Mouse (Mus musculus) spleen, adult 2 months (tissue): ENCODE data around the gene Ociad2.

Source experiments
- CTCF ChIP-seq: fragments of 200-500 bp; IDR thresholded peaks from 2 replicates; pipeline ENCODE4 v1.5.1; 2011; ENCODE audit warnings: mild to moderate bottlenecking, inconsistent platforms; ENCODE audit not compliant: insufficient read depth, insufficient read length, insufficient replicate concordance; ENCODE audit errors: extremely low read depth
- POLR2A ChIP-seq: fragments of 200-500 bp; IDR thresholded peaks from 2 replicates; pipeline ENCODE4 v1.6.1; 2011; ENCODE audit warnings: low read depth, low read length, inconsistent platforms

- TF ChIP-seq POLR2A = no peak
- no peak for TF ChIP-seq CTCF
These were observed 28.1 kb upstream of the Ociad2 start for GRCm38 (mm10) chr5:73368845-73369447.
